10 mouse cellular contexts compared by ENCODE assay signal in genomic region chr11:71737106-71737505, GRCm38 (mm10). TPM values are rescaled to one million over a fixed set of nuclear protein-coding genes. Genes with fewer than 3 reads are reported as not detected.
DNase-seq lines count a peak whose midpoint lies in the region; ATAC-seq and TF ChIP-seq lines count a peak whose summit lies in the region.
"Had no signal": no experiment of that assay in that cellular context is flagged by ENCODE, and none has a peak within 500 bp of the region (broad histone marks: within the 10 kb centered on the region; RNA-seq: fewer than 3 reads in every experiment).

No protein-coding gene starts in this region.

- TF ChIP-seq EP300 in liver, embryonic 14.5 days (IDR thresholded peaks at IDR 0.05; ENCODE audit: low read depth) = no peak

- H3K9me3 ChIP-seq in liver, embryonic 14.5 days (ENCODE audit: control insufficient read depth, low read length) = no peaks in the 10 kb centered on the region
- no peaks in the 10 kb centered on the region for H3K9me3 ChIP-seq in liver, embryonic 11.5 days (ENCODE audit: control insufficient read depth, low read length)
- no peaks in the 10 kb centered on the region for H3K9me3 ChIP-seq in hindbrain, embryonic 15.5 days
- H3K9me3 ChIP-seq in heart, embryonic 12.5 days (replicated peaks) = no peaks in the 10 kb centered on the region

- no peaks in the 10 kb centered on the region for H3K27me3 ChIP-seq in liver, embryonic 14.5 days (ENCODE audit: control insufficient read depth, insufficient read depth, low read length)
- no peaks in the 10 kb centered on the region for H3K27me3 ChIP-seq in liver, embryonic 11.5 days (replicated peaks; ENCODE audit: control insufficient read depth, insufficient read depth, low read length)
- no peaks in the 10 kb centered on the region for H3K27me3 ChIP-seq in hindbrain, embryonic 15.5 days
- no peaks in the 10 kb centered on the region for H3K27me3 ChIP-seq in heart, embryonic 12.5 days (replicated peaks)

- WGBS in liver, embryonic 14.5 days (ENCODE audit: insufficient replicate concordance) = 17% methylated on average over 5 of the region's 5 CpGs
- 36% methylated on average over 5 of the region's 5 CpGs for WGBS in liver, embryonic 11.5 days
- WGBS in hindbrain, embryonic 15.5 days = 37% methylated on average over 5 of the region's 5 CpGs
- WGBS in heart, embryonic 12.5 days = 38% methylated on average over 5 of the region's 5 CpGs

- ATAC-seq in CD4-positive, CD25-positive, alpha-beta regulatory T cell, adult 4 months = no peak
- ATAC-seq in liver, embryonic 14.5 days (ENCODE audit: insufficient read depth) = no peak
- ATAC-seq in liver, embryonic 11.5 days (replicated peaks; ENCODE audit: low FRiP score) = no peak
- peak; percentile 30; the same call in 1 of the 2 replicates for ATAC-seq in hindbrain, embryonic 15.5 days (ENCODE audit: low FRiP score, low read depth)
- ATAC-seq in heart, embryonic 12.5 days (ENCODE audit: insufficient number of reproducible peaks, low FRiP score) = no peak

- H3K4me1 ChIP-seq in liver, embryonic 14.5 days (replicated peaks; ENCODE audit: control insufficient read depth in 2 of 2, insufficient read depth in 2 of 2, low read length in 1 of 2) = no peaks in the 10 kb centered on the region
- H3K4me1 ChIP-seq in liver, embryonic 11.5 days (replicated peaks; ENCODE audit: control insufficient read depth, insufficient read depth, low read length) = no peaks in the 10 kb centered on the region
- H3K4me1 ChIP-seq in hindbrain, embryonic 15.5 days (replicated peaks) = peaks cover 15% of the 10 kb centered on the region
- H3K4me1 ChIP-seq in heart, embryonic 12.5 days (replicated peaks) = no peaks in the 10 kb centered on the region

- no peak overlapping the region for H3K4me2 ChIP-seq in liver, embryonic 14.5 days (ENCODE audit: low read depth)
- no peak overlapping the region for H3K4me2 ChIP-seq in liver, embryonic 11.5 days
- H3K4me2 ChIP-seq in hindbrain, embryonic 15.5 days = no peak overlapping the region
- no peak overlapping the region for H3K4me2 ChIP-seq in heart, embryonic 12.5 days

- peak; percentile 23 for DNase-seq in CD4-positive, CD25-positive, alpha-beta regulatory T cell, adult 2 months (ENCODE audit: low read depth, low spot score)
- DNase-seq in liver, embryonic 14.5 days (ENCODE audit: low read depth in 3 of 3, low spot score in 3 of 3) = no peak
- DNase-seq in liver, embryonic 11.5 days (ENCODE audit: low spot score) = no peak
- peak; percentile 46 for DNase-seq in thymus, postnatal 0 days (ENCODE audit: low spot score)
- DNase-seq in B cell, adult 2 months = no peak
- DNase-seq: cerebellum, adult 18-20 months; right cerebral cortex, postnatal 4 days had no signal

- no peaks in the 10 kb centered on the region for H3K36me3 ChIP-seq in liver, embryonic 14.5 days (replicated peaks; ENCODE audit: control insufficient read depth, insufficient read depth, low read depth)
- no peaks in the 10 kb centered on the region for H3K36me3 ChIP-seq in liver, embryonic 11.5 days (ENCODE audit: control insufficient read depth, insufficient read depth, low read length)
- H3K36me3 ChIP-seq in hindbrain, embryonic 15.5 days = no peaks in the 10 kb centered on the region
- H3K36me3 ChIP-seq in heart, embryonic 12.5 days = no peaks in the 10 kb centered on the region

- no peak overlapping the region for H3K9ac ChIP-seq in liver, embryonic 14.5 days (replicated peaks)
- no peak overlapping the region for H3K9ac ChIP-seq in liver, embryonic 11.5 days (ENCODE audit: low read depth, low read length)
- H3K9ac ChIP-seq in hindbrain, embryonic 15.5 days = no peak overlapping the region
- H3K9ac ChIP-seq in heart, embryonic 12.5 days = no peak overlapping the region

- H3K4me3 ChIP-seq in liver, embryonic 14.5 days (ENCODE audit: insufficient read depth in 1 of 2, low read depth in 2 of 2, low read length in 2 of 2) = no peak overlapping the region
- H3K4me3 ChIP-seq in liver, embryonic 11.5 days (ENCODE audit: low read depth, low read length) = no peak overlapping the region
- H3K4me3 ChIP-seq in hindbrain, embryonic 15.5 days = no peak overlapping the region
- H3K4me3 ChIP-seq in heart, embryonic 12.5 days = no peak overlapping the region

- H3K27ac ChIP-seq in liver, embryonic 14.5 days = no peak overlapping the region
- H3K27ac ChIP-seq in liver, embryonic 11.5 days (ENCODE audit: low read depth, low read length) = no peak overlapping the region
- H3K27ac ChIP-seq in hindbrain, embryonic 15.5 days (replicated peaks) = no peak overlapping the region
- no peak overlapping the region for H3K27ac ChIP-seq in heart, embryonic 12.5 days (ENCODE audit: poor library complexity, severe bottlenecking)

- TF ChIP-seq CTCF in liver, embryonic 14.5 days (IDR thresholded peaks at IDR 0.05; ENCODE audit: low read depth) = peak; percentile 43

RNA-seq across cellular contexts. Expression of gene Wscd1, which starts 12.6 kb away (rescaled TPM):
- polyA plus RNA-seq in CD4-positive, CD25-positive, alpha-beta regulatory T cell, adult 4 months (2017; shearing (Covaris generic)) = not detected
- polyA plus RNA-seq in liver, embryonic 14.5 days (2012; rRNA removed) = 0.09 and 0.24 TPM in 2 replicates
- polyA plus RNA-seq in liver, embryonic 14.5 days (2014; fragmentation: Nextera tagmentation; extraction: Ambion mirVana) = 0.23 and 0.24 TPM in 2 replicates
- 0.97 and 1.2 TPM in 2 replicates for polyA plus RNA-seq in liver, embryonic 11.5 days (2014; fragmentation: Nextera tagmentation; extraction: Ambion mirVana)
- 93.2 and 95.6 TPM in 2 replicates for polyA plus RNA-seq in hindbrain, embryonic 15.5 days (2015; fragmentation: Nextera tagmentation; extraction: Ambion mirVana)
- polyA plus RNA-seq in thymus, postnatal 0 days (2015; fragmentation: Nextera tagmentation; extraction: Ambion mirVana) = 15.0 and 15.5 TPM in 2 replicates
- polyA plus RNA-seq in heart, embryonic 12.5 days (2016; fragmentation: Nextera tagmentation; extraction: Ambion mirVana) = 3.1 and 4.2 TPM in 2 replicates

Comparison
In these comparisons a context has a peak if more than half of its experiments do, and no peak if none do; other contexts are left out.
1. DNase-seq: peak in CD4-positive, CD25-positive, alpha-beta regulatory T cell, adult 2 months (single experiment) and thymus, postnatal 0 days (single experiment); none in liver, embryonic 14.5 days (0 of 3), liver, embryonic 11.5 days (single experiment) and B cell, adult 2 months (0 of 2).